Mouse (Mus musculus): ENCODE measurements around the gene Cstf3. TPM values are rescaled to one million over a fixed set of nuclear protein-coding genes. Genes with fewer than 3 reads are reported as not detected.
"Not testable (repeated sequence)": the region's sequence is repeated elsewhere in the genome, so short reads cannot be mapped to it uniquely, and the experiment has no call there.

The Cstf3 gene
- polyA plus RNA-seq (2014; fragmentation: Nextera tagmentation; extraction: Ambion mirVana), result 94.3 and 106 TPM in 2 replicates

GRCm38 (mm10) chr2:104590068-104590828, at the start of gene Cstf3:
TSS of gene Cstf3 (plus strand) at chr2:104590523.
- peak within 1 kb of the TSS; percentile 91 for H3K4me3 ChIP-seq (ENCODE audit: low read depth, low read length)
- under 1% methylated on average over 59 of the region's 59 CpGs for WGBS
- no peaks in the 10 kb centered on the region for H3K9me3 ChIP-seq (ENCODE audit: control insufficient read depth, low read length)
- H3K4me1 ChIP-seq (replicated peaks; ENCODE audit: control insufficient read depth, insufficient read depth, low read length), result no peaks in the 10 kb centered on the region; the same call in 1 of the 2 replicates
- ATAC-seq (replicated peaks; ENCODE audit: low FRiP score), result peak; percentile 99
- no peaks in the 10 kb centered on the region for H3K27me3 ChIP-seq (ENCODE audit: control insufficient read depth, insufficient read depth, low read length)
- peak within 1 kb of the TSS; percentile 79 for H3K4me2 ChIP-seq (ENCODE audit: low read depth, low read length, severe bottlenecking)
- no peaks in the 10 kb centered on the region for H3K36me3 ChIP-seq (ENCODE audit: control insufficient read depth, insufficient read depth, low read length)
- peak within 1 kb of the TSS; percentile 74 for H3K27ac ChIP-seq (ENCODE audit: low read depth, low read length)
- peak; percentile 99 for DNase-seq (ENCODE audit: low spot score)
- H3K9ac ChIP-seq (ENCODE audit: low read length), result peak within 1 kb of the TSS; percentile 93

GRCm38 (mm10) chr2:104556711-104557110, 33.6 kb upstream of the Cstf3 start:
- not testable (repeated sequence) for H3K4me3 ChIP-seq (ENCODE audit: low read depth, low read length); H3K4me2 ChIP-seq (ENCODE audit: low read depth, low read length, severe bottlenecking); ATAC-seq (replicated peaks; ENCODE audit: low FRiP score); H3K27me3 ChIP-seq (ENCODE audit: control insufficient read depth, insufficient read depth, low read length); H3K27ac ChIP-seq (ENCODE audit: low read depth, low read length); H3K9me3 ChIP-seq (ENCODE audit: control insufficient read depth, low read length); DNase-seq (ENCODE audit: low spot score); H3K4me1 ChIP-seq (replicated peaks; ENCODE audit: control insufficient read depth, insufficient read depth, low read length); H3K9ac ChIP-seq (ENCODE audit: low read length); H3K36me3 ChIP-seq (ENCODE audit: control insufficient read depth, insufficient read depth, low read length)
- WGBS, result 93% methylated on average over 22 of the region's 22 CpGs

- H3K4me3 ChIP-seq (ENCODE audit: low read depth, low read length), result no peak overlapping the region
- H3K27ac ChIP-seq (ENCODE audit: low read depth, low read length), result no peak overlapping the region
- no peaks in the 10 kb centered on the region for H3K9me3 ChIP-seq (ENCODE audit: control insufficient read depth, low read length)
- no peak for DNase-seq (ENCODE audit: low spot score)
- H3K36me3 ChIP-seq (ENCODE audit: control insufficient read depth, insufficient read depth, low read length), result no peaks in the 10 kb centered on the region
- H3K9ac ChIP-seq (ENCODE audit: low read length), result no peak overlapping the region
- no peaks in the 10 kb centered on the region for H3K4me1 ChIP-seq (replicated peaks; ENCODE audit: control insufficient read depth, insufficient read depth, low read length)
- H3K4me2 ChIP-seq (ENCODE audit: low read depth, low read length, severe bottlenecking), result no peak overlapping the region
- 93% methylated on average over 9 of the region's 9 CpGs for WGBS
- H3K27me3 ChIP-seq (ENCODE audit: control insufficient read depth, insufficient read depth, low read length), result no peaks in the 10 kb centered on the region
- no peak for ATAC-seq (replicated peaks; ENCODE audit: low FRiP score)
Observed at GRCm38 (mm10) chr2:104557722-104558121, 32.6 kb upstream of the Cstf3 start.

GRCm38 (mm10) chr2:104558326-104558725, 32.0 kb upstream of the Cstf3 start:
- H3K27me3 ChIP-seq (ENCODE audit: control insufficient read depth, insufficient read depth, low read length), result no peaks in the 10 kb centered on the region
- no peak overlapping the region for H3K4me3 ChIP-seq (ENCODE audit: low read depth, low read length)
- WGBS, result 86% methylated on average over 4 of the region's 4 CpGs
- H3K4me2 ChIP-seq (ENCODE audit: low read depth, low read length, severe bottlenecking), result no peak overlapping the region
- DNase-seq (ENCODE audit: low spot score) (no peak), ATAC-seq (replicated peaks; ENCODE audit: low FRiP score) (no peak)
- no peaks in the 10 kb centered on the region for H3K4me1 ChIP-seq (replicated peaks; ENCODE audit: control insufficient read depth, insufficient read depth, low read length)
- no peaks in the 10 kb centered on the region for H3K36me3 ChIP-seq (ENCODE audit: control insufficient read depth, insufficient read depth, low read length)
- H3K9ac ChIP-seq (ENCODE audit: low read length), result no peak overlapping the region
- H3K9me3 ChIP-seq (ENCODE audit: control insufficient read depth, low read length), result no peaks in the 10 kb centered on the region
- no peak overlapping the region for H3K27ac ChIP-seq (ENCODE audit: low read depth, low read length)

GRCm38 (mm10) chr2:104558938-104559337, 31.4 kb upstream of the Cstf3 start:
- WGBS, result 75% methylated on average over 6 of the region's 6 CpGs
- no peak overlapping the region for H3K4me2 ChIP-seq (ENCODE audit: low read depth, low read length, severe bottlenecking)
- no peak for DNase-seq (ENCODE audit: low spot score)
- no peaks in the 10 kb centered on the region for H3K36me3 ChIP-seq (ENCODE audit: control insufficient read depth, insufficient read depth, low read length)
- H3K27me3 ChIP-seq (ENCODE audit: control insufficient read depth, insufficient read depth, low read length), result no peaks in the 10 kb centered on the region
- no peak overlapping the region for H3K9ac ChIP-seq (ENCODE audit: low read length)
- H3K4me3 ChIP-seq (ENCODE audit: low read depth, low read length), result no peak overlapping the region
- no peak overlapping the region for H3K27ac ChIP-seq (ENCODE audit: low read depth, low read length)
- no peak for ATAC-seq (replicated peaks; ENCODE audit: low FRiP score)
- no peaks in the 10 kb centered on the region for H3K4me1 ChIP-seq (replicated peaks; ENCODE audit: control insufficient read depth, insufficient read depth, low read length)
- H3K9me3 ChIP-seq (ENCODE audit: control insufficient read depth, low read length), result no peaks in the 10 kb centered on the region

GRCm38 (mm10) chr2:104559591-104560380, 30.5 kb upstream of the Cstf3 start:
- Histone ChIP-seq H3K27ac (ENCODE audit: low read depth, low read length) (no peak overlapping the region), H3K27me3 (ENCODE audit: control insufficient read depth, insufficient read depth, low read length) (no peaks in the 10 kb centered on the region), H3K36me3 (ENCODE audit: control insufficient read depth, insufficient read depth, low read length) (no peaks in the 10 kb centered on the region), H3K9me3 (ENCODE audit: control insufficient read depth, low read length) (no peaks in the 10 kb centered on the region), H3K4me3 (ENCODE audit: low read depth, low read length) (no peak overlapping the region), H3K9ac (ENCODE audit: low read length) (no peak overlapping the region), H3K4me1 (replicated peaks; ENCODE audit: control insufficient read depth, insufficient read depth, low read length) (no peaks in the 10 kb centered on the region), H3K4me2 (ENCODE audit: low read depth, low read length, severe bottlenecking) (no peak overlapping the region)
- 85% methylated on average over 4 of the region's 4 CpGs for WGBS
- no peak for ATAC-seq (replicated peaks; ENCODE audit: low FRiP score)
- no peak for DNase-seq (ENCODE audit: low spot score)

- H3K36me3 ChIP-seq (ENCODE audit: control insufficient read depth, insufficient read depth, low read length), result no peaks in the 10 kb centered on the region
- no peak overlapping the region for H3K4me3 ChIP-seq (ENCODE audit: low read depth, low read length)
- no peak overlapping the region for H3K27ac ChIP-seq (ENCODE audit: low read depth, low read length)
- WGBS, result 94% methylated on average over 6 of the region's 6 CpGs
- H3K27me3 ChIP-seq (ENCODE audit: control insufficient read depth, insufficient read depth, low read length), result no peaks in the 10 kb centered on the region
- no peak overlapping the region for H3K4me2 ChIP-seq (ENCODE audit: low read depth, low read length, severe bottlenecking)
- H3K9ac ChIP-seq (ENCODE audit: low read length), result no peak overlapping the region
- DNase-seq (ENCODE audit: low spot score), result no peak
- no peaks in the 10 kb centered on the region for H3K9me3 ChIP-seq (ENCODE audit: control insufficient read depth, low read length)
- ATAC-seq (replicated peaks; ENCODE audit: low FRiP score), result no peak
- H3K4me1 ChIP-seq (replicated peaks; ENCODE audit: control insufficient read depth, insufficient read depth, low read length), result no peaks in the 10 kb centered on the region
Observed at GRCm38 (mm10) chr2:104561386-104561785, 28.9 kb upstream of the Cstf3 start.

GRCm38 (mm10) chr2:104561986-104562532, 28.3 kb upstream of the Cstf3 start:
- Histone ChIP-seq H3K9me3 (ENCODE audit: control insufficient read depth, low read length) (no peaks in the 10 kb centered on the region), H3K36me3 (ENCODE audit: control insufficient read depth, insufficient read depth, low read length) (no peaks in the 10 kb centered on the region), H3K27ac (ENCODE audit: low read depth, low read length) (no peak overlapping the region), H3K4me3 (ENCODE audit: low read depth, low read length) (no peak overlapping the region), H3K9ac (ENCODE audit: low read length) (no peak overlapping the region), H3K4me1 (replicated peaks; ENCODE audit: control insufficient read depth, insufficient read depth, low read length) (no peaks in the 10 kb centered on the region), H3K27me3 (ENCODE audit: control insufficient read depth, insufficient read depth, low read length) (no peaks in the 10 kb centered on the region), H3K4me2 (ENCODE audit: low read depth, low read length, severe bottlenecking) (no peak overlapping the region)
- ATAC-seq (replicated peaks; ENCODE audit: low FRiP score), result no peak
- 91% methylated on average over 4 of the region's 4 CpGs for WGBS
- DNase-seq (ENCODE audit: low spot score), result no peak
